Mouse (Mus musculus) liver, postnatal 0 days (tissue): Measurements from ENCODE around the gene Slc39a11. TPM values are rescaled to one million over a fixed set of nuclear protein-coding genes. Genes with fewer than 3 reads are reported as not detected.

ENCODE experiments used
- ATAC-seq: fragments of 200-750 bp; cut with Nextera tagmentation; 2 replicates; pipeline ENCODE4 v1.8.0; 2017; ENCODE audit warnings: mild to moderate bottlenecking, moderate library complexity
- DNase-seq: peaks from one replicate; pipeline ENCODE4 v3.0.0-alpha.2; 2016
- H3K27ac ChIP-seq: fragments of 300-500 bp; sonication (generic); 2 replicates; pipeline ENCODE4 v1.5.1; 2014; ENCODE audit warnings: antibody characterized with exemption, moderate library complexity, mild to moderate bottlenecking, low read depth
- H3K27me3 ChIP-seq: fragments of 300-500 bp; sonication (generic); 2 replicates; pipeline ENCODE4 v1.6.1; 2014; ENCODE audit warnings: low read length, control low read depth, mixed read lengths; ENCODE audit not compliant: insufficient read depth
- H3K36me3 ChIP-seq: fragments of 300-500 bp; sonication (generic); replicated peaks from 2 replicates; pipeline ENCODE4 v1.6.1; 2014; ENCODE audit warnings: mild to moderate bottlenecking, control low read depth, low read length, moderate library complexity, mixed read lengths; ENCODE audit not compliant: insufficient read depth
- H3K4me1 ChIP-seq: fragments of 300-500 bp; sonication (generic); 2 replicates; pipeline ENCODE4 v1.6.1; 2014; ENCODE audit warnings: antibody characterized with exemption, mild to moderate bottlenecking, control low read depth; ENCODE audit not compliant: insufficient read depth
- H3K4me2 ChIP-seq: fragments of 300-500 bp; sonication (generic); 2 replicates; pipeline ENCODE4 v1.6.1; 2014; ENCODE audit warnings: low read depth, mild to moderate bottlenecking, low read length, moderate library complexity, mixed read lengths
- H3K4me3 ChIP-seq: fragments of 300-500 bp; sonication (generic); 2 replicates; pipeline ENCODE4 v1.5.1; 2014; ENCODE audit warnings: low read depth, low read length
- H3K9ac ChIP-seq: fragments of 300-500 bp; sonication (generic); replicated peaks from 2 replicates; pipeline ENCODE4 v1.6.1; 2014; ENCODE audit warnings: mild to moderate bottlenecking, moderate library complexity
- H3K9me3 ChIP-seq: fragments of 300-500 bp; sonication (generic); 2 replicates; pipeline ENCODE4 v1.6.1; 2016; ENCODE audit warnings: mild to moderate bottlenecking, control low read depth, low read length, mixed read lengths
- CTCF ChIP-seq: sonication (generic); IDR thresholded peaks from 2 replicates; pipeline ENCODE4 v1.5.1; 2016; ENCODE audit warnings: antibody characterized with exemption, low read depth
- EP300 ChIP-seq: IDR thresholded peaks from 2 replicates; pipeline ENCODE4 v1.6.1; 2016; ENCODE audit warnings: antibody characterized with exemption, low read depth, mild to moderate bottlenecking
- WGBS: fragments of 180-500 bp; shearing (Covaris S2); extraction: QIAGEN DNeasy Blood & Tissue Kit; methylation state at CpG from one replicate; pipeline ENCODE4 v1.1.7; 2014; ENCODE audit not compliant: insufficient replicate concordance; 5-methylcytosine and 5-hydroxymethylcytosine counted together
- polyA plus RNA-seq: library from polyadenylated mRNA; unstranded; fragments of >200 nt; fragmentation: Nextera tagmentation; extraction: Ambion mirVana; gene quantifications from 2 replicates; pipeline ENCODE4 v1.2.1, GENCODE M21; 2015

Gene Slc39a11
- polyA plus RNA-seq, 1 experiment from 2014 or later, result 10.9 TPM

- no peak overlapping the region for H3K4me2 ChIP-seq
- H3K4me3 ChIP-seq, result no peak overlapping the region
- no peak for DNase-seq
- H3K36me3 ChIP-seq, result no peaks in the 10 kb centered on the region
- H3K27me3 ChIP-seq, result no peaks in the 10 kb centered on the region
- H3K9me3 ChIP-seq, result no peaks in the 10 kb centered on the region
- H3K27ac ChIP-seq, result no peak overlapping the region
- ATAC-seq, result no peak
- no peak overlapping the region for H3K9ac ChIP-seq
- TF ChIP-seq CTCF, result no peak
- no peak for TF ChIP-seq EP300
- H3K4me1 ChIP-seq, result peaks cover 2% of the 10 kb centered on the region
- 82% methylated on average over 17 of the region's 17 CpGs for WGBS
Measured at GRCm38 (mm10) chr11:113267516-113268230, 382.2 kb downstream of the Slc39a11 start.

- Histone ChIP-seq H3K4me1 (peaks cover 2% of the 10 kb centered on the region), H3K9me3 (no peaks in the 10 kb centered on the region), H3K36me3 (no peaks in the 10 kb centered on the region), H3K27ac (no peak overlapping the region), H3K9ac (no peak overlapping the region), H3K4me3 (no peak overlapping the region), H3K27me3 (no peaks in the 10 kb centered on the region), H3K4me2 (no peak overlapping the region)
- TF ChIP-seq CTCF (no peak), EP300 (no peak)
- no peak for DNase-seq
- no peak for ATAC-seq
- WGBS, result 60% methylated on average over 4 of the region's 4 CpGs
Measured at GRCm38 (mm10) chr11:113266706-113267105, 383.2 kb downstream of the Slc39a11 start.

- ATAC-seq (no peak), DNase-seq (no peak)
- Histone ChIP-seq H3K4me1 (peaks cover 2% of the 10 kb centered on the region), H3K4me2 (no peak overlapping the region), H3K9ac (no peak overlapping the region), H3K27me3 (no peaks in the 10 kb centered on the region), H3K36me3 (no peaks in the 10 kb centered on the region), H3K9me3 (no peaks in the 10 kb centered on the region), H3K27ac (no peak overlapping the region), H3K4me3 (no peak overlapping the region)
- TF ChIP-seq EP300 (no peak), CTCF (no peak)
- WGBS, result 70% methylated on average over 3 of the region's 3 CpGs
Measured at GRCm38 (mm10) chr11:113265567-113265966, 384.3 kb downstream of the Slc39a11 start.

- Histone ChIP-seq H3K9ac (no peak overlapping the region), H3K27ac (no peak overlapping the region), H3K4me2 (no peak overlapping the region), H3K27me3 (no peaks in the 10 kb centered on the region), H3K36me3 (no peaks in the 10 kb centered on the region), H3K9me3 (no peaks in the 10 kb centered on the region), H3K4me3 (no peak overlapping the region), H3K4me1 (peaks cover 6% of the 10 kb centered on the region)
- DNase-seq (no peak), ATAC-seq (no peak)
- TF ChIP-seq EP300 (no peak), CTCF (no peak)
- WGBS, result 75% methylated on average over 7 of the region's 7 CpGs
Measured at GRCm38 (mm10) chr11:113263971-113264370, 385.9 kb downstream of the Slc39a11 start.

GRCm38 (mm10) chr11:113262062-113262461 is 387.8 kb downstream of the Slc39a11 start:
- H3K4me2 ChIP-seq, result no peak overlapping the region
- no peaks in the 10 kb centered on the region for H3K9me3 ChIP-seq
- peaks cover 6% of the 10 kb centered on the region for H3K4me1 ChIP-seq
- WGBS, result 72% methylated on average over 8 of the region's 8 CpGs
- H3K36me3 ChIP-seq, result no peaks in the 10 kb centered on the region
- DNase-seq, result no peak
- no peak overlapping the region for H3K4me3 ChIP-seq
- H3K27me3 ChIP-seq, result no peaks in the 10 kb centered on the region
- H3K27ac ChIP-seq, result no peak overlapping the region
- ATAC-seq, result no peak
- no peak for TF ChIP-seq CTCF
- no peak for TF ChIP-seq EP300
- H3K9ac ChIP-seq, result no peak overlapping the region

- WGBS, result 78% methylated on average over 4 of the region's 4 CpGs
- ATAC-seq (no peak), DNase-seq (no peak)
- Histone ChIP-seq H3K9ac (no peak overlapping the region), H3K36me3 (no peaks in the 10 kb centered on the region), H3K4me2 (no peak overlapping the region), H3K27me3 (no peaks in the 10 kb centered on the region), H3K4me1 (peaks cover 6% of the 10 kb centered on the region), H3K9me3 (no peaks in the 10 kb centered on the region), H3K4me3 (no peak overlapping the region), H3K27ac (no peak overlapping the region)
- TF ChIP-seq EP300 (no peak), CTCF (no peak)
Measured at GRCm38 (mm10) chr11:113261421-113261820, 388.5 kb downstream of the Slc39a11 start.
